Mouse (Mus musculus) heart, postnatal 14 days (tissue): ENCODE measurements at regions not wholly inside any gene's neighbourhood (a gene's known extent, or its start where the extent isn't known, plus 50 kb on each side); places are given as distances from the start of the nearest gene placed in this dataset.

Source experiments
- DNase-seq, 2 experiments: peaks; one replicate each; pipeline ENCODE4 v3.0.0; 2021 to 2022
- intact Hi-C: fragments of 180-260 bp; cut with DNase I; formaldehyde crosslinking; loops from one replicate; pipeline ENCODE4 v1.15.1; 2025

DNA sequence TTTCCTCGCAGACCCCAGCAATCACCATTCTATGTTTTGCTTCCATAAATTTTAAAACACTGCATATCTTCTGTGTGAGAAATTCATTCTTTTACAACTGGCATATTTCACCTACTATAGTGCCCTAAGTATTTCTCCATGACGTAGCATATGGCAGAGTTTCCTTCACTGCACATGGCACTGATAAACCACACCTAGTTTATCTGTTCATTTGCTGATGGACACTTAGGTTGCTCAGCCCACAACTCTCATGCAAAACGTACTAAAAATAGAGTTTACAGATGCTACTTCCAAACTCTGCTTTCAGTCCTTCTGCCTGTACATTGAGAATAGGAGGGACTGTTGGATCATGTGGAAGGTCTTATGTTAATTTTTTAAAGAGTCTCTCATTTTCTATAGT lies 102.7 kb upstream of the Map3k7 start:
- no peak for DNase-seq
- intact Hi-C loops = no loop called here

DNA sequence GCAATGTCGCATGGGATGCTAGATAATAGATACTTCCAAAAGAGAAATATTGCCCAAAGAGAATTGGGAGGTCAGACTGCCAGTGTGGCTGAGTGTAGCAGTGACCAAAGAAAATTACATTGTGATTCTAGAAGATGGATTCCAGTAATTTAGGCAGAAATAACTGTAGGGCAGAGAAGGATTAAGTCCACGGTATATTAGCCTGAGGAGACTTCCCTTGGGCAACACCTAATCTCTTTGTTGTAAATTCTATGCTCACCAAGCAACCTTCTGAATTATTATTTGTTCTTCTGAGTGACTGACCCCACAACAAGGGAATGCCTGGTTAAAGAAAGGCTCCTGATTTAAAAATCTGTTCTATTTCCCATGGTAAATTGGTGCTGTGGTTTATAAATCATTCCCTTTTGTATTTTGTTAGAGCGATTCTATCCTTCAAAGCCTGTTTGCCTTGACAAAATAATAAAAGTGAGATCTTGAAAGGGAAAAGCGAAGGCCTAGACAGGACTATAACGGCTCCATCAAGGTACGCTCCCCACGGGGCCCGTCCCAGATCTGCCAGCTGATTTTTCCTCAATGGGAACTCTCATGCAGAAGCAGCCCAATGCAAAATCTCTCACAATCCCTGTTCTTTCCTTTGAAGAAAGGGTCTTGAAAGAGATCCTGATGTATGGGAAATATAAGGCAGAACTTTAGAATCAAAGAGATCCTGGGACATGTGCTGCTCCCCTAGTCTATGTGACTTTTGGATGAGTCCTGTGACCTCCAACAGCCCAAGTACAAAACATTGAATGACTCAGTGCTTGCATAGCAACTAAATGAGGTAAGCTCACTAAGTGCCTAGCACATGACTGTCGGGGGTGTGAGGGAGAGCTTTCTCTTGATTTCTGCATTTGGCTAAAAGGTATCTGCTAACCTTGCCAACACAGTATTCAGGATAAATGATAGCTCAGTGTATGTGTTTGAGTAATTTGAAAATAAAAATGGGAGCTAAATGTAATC lies 90.6 kb upstream of the Map3k7 start:
- no peak for DNase-seq

DNA sequence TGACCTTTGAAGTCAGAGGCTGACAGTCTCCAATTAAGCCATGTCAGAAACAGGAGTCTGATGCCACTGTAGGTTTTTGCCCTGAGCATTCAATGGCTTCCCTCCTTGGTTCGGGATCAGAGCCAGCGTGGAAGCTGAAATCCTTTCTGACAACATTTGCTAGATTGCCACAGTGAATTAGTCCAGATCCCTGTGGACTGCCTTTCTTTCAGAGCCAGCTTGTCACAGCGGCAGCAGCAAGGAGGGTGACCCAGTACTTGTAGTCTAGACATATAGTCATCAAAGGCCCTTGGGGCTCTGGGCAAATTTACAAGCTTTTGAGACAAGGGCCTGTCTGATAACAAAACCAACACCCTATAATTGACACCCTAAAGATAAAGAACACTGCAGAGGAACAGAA lies 86.5 kb upstream of the Map3k7 start:
- intact Hi-C loops = no loop called here
- no peak for DNase-seq

More for the DNA sequence above, 90.6 kb upstream of the Map3k7 start:
- intact Hi-C loops = no loop called here

DNA sequence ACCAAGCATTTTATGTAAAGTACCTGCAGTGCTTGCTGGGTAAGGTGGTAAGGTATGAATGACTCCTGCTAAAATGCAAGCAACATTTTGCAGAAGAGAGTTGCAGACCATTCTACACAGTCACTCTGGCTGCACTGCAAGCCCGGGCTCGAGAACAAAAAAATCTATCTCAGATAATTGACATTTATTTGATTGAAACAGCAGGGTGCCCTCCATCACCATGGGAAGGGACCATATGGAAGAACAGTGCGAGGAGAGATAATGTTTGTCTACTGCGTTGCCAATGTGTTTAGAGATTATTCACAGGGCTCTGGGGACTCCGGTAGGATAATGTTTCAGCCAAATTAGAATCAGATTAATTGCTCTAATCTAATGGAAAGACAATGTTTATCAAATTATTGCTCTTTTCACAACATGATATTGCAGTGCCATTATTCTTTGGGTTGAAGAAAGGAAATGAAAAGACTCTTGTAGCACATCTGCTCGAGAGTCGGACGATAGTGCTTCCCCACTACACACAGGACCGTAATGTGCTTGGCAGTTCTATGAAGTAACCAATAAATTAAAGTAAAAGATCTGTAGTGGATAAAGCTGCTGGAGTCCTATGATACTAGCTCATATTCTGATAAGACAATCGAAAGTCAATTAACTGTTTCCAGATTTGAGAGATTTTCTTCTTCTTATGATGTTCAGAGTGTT lies 85.3 kb upstream of the Map3k7 start:
- intact Hi-C loops = no loop called here
- no peak for DNase-seq

DNA sequence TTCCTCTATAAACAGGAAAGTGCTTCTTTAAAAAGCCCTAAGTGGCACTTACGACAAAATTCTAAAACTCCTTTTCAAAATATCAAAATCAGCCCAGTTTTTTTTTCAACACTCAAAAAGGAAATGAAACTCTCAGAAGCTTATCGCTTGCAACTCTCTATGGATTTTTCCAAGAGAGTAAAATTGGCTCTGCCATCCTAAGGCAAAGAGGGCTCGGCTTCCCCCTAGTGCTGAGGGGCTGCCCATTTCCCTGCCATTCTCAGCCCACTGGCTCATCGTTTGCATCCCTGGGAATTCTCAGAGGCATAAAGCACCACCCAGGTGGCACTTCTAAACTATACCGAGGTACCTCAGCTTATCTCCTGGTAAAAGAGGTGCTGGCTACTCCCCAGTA lies 84.7 kb upstream of the Map3k7 start:
- DNase-seq = no peak
- intact Hi-C loops = no loop called here

DNA sequence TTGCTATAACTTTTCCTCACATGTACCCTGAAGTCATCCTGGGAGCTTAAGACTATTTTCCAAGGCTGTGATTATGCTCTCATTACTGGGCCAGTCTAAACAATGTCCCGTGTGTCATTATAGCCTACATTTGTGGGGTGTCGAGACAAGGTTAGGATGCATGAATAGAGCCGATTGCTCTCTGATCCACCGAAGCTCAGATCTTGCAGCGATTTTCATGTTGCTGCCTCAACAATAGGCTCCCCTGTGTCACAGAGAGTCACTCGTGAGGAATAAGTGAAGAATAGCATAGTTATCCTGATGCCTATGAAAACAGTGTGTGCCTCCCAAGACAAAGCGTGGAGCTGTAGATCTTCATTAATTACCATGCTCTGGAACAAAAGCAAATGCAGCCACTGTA lies 83.7 kb upstream of the Map3k7 start:
- intact Hi-C loops = no loop called here
- no peak for DNase-seq

DNA sequence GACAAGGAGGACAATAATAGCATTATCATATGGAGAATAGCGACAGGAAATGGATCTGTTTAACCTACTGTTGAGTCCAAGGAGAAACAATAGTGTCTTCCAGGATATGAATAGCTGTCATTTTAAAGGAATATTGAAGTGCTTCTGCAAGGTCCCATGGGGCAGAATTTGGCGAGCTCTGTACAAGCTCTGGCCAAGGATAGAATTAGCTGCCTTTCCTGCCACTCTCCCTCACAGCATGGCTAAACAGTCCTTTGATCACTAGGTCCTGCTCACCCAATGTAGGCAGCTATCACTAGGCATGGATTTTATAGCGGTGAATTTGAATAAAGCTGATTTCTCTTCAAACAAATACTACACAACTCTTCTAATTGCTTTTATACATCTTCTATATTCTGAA lies 74.2 kb upstream of the Map3k7 start:
- DNase-seq = peak; percentile 5 to 17
- intact Hi-C loops = no loop called here

DNA sequence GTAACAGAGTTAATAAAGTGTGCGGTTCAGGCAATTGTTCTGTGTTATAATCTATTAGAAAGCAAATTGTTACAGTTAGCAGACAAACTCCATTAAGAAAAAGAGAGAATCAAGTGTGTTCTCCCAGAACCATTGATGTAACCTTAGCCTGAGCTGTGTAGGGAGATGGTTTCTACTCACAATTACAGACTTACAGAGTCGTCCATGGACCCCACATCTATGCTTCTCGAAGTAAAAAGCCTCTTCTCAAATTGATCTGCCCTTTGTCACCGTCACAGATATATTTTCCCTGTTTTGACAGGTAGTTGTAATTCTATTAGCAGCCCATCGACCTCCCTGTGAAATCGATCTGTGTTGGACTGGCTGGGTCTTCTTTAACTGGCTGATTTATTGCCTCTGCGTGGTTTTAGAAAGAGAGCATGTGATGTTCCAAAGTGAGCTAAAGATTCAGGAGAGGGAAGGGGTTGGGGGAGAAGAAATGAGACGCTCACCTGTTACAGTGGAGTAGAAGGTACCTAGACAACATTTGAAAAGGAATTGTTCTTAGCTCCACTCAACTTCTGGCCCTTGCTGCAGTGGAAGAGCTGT lies 54.7 kb upstream of the Map3k7 start:
- intact Hi-C loops = no loop called here
- no peak for DNase-seq
